Mouse (Mus musculus) right cerebral cortex, postnatal 36 days (tissue): Measurements from ENCODE around the gene Nucks1.

Source experiments
- DNase-seq, 2 experiments: peaks; one replicate each; pipeline ENCODE4 v3.0.0; 2022; ENCODE audit warnings: low spot score in 2 of 2, mixed read lengths in 1 of 2

Gene Nucks1

GRCm38 (mm10) chr1:131919052-131919451 is 8.7 kb downstream of the Nucks1 start:
- DNase-seq, result no peak

- no peak for DNase-seq
These were observed 11.8 kb downstream of the Nucks1 start for GRCm38 (mm10) chr1:131922100-131922499.

- DNase-seq, result no peak
These were observed 23.1 kb downstream of the Nucks1 start for GRCm38 (mm10) chr1:131933471-131933870.

GRCm38 (mm10) chr1:131937659-131938305 is 27.4 kb downstream of the Nucks1 start:
- DNase-seq, result peak; percentile 39 to 57

- no peak for DNase-seq
These were observed 28.5 kb downstream of the Nucks1 start for GRCm38 (mm10) chr1:131938811-131939210.

DNA sequence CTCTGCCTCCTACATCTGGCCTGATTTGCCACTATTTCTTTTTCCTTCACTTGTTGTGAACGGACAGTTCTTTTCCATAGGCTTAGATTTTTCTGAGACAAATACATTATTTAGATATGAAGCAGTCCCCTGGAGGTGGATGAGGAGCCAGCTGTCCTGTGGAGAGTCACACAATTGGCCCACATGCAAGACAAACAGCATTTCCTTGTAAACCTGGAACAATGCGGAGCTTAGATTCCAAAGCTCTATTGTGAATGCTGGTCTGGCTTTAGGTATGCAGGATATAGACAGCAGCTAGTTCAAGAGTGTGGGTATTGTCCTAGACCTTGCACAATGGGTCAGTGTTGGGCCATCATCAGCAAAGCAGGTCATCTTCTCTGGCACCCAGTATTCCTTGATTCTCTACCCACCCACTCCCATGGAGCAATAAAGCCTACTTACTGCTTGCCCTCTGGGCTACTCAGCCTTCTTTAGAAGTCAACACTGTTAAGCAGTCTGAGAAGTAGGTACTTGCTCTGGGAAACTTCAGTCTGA is 30.4 kb downstream of the Nucks1 start:
- no peak for DNase-seq

DNA sequence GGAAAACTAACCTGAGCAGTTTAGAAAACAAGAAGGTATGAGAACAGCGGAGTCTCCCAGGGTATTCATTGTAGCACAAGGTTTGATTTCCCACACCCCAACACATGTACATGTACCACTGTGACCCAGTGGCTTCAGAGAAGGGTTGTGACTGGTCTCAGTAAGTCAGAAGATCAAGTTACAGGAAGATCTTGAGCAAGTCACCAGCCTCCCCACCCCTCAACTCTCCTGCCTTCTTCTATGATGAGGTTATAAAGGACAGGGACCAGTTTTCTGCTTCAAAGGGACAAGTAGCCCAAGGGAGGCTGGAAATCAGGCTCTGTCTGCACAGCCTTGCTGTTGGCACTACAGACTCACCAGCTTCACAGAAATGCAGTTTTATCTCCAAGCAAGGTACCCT is 31.2 kb downstream of the Nucks1 start:
- no peak for DNase-seq

DNA sequence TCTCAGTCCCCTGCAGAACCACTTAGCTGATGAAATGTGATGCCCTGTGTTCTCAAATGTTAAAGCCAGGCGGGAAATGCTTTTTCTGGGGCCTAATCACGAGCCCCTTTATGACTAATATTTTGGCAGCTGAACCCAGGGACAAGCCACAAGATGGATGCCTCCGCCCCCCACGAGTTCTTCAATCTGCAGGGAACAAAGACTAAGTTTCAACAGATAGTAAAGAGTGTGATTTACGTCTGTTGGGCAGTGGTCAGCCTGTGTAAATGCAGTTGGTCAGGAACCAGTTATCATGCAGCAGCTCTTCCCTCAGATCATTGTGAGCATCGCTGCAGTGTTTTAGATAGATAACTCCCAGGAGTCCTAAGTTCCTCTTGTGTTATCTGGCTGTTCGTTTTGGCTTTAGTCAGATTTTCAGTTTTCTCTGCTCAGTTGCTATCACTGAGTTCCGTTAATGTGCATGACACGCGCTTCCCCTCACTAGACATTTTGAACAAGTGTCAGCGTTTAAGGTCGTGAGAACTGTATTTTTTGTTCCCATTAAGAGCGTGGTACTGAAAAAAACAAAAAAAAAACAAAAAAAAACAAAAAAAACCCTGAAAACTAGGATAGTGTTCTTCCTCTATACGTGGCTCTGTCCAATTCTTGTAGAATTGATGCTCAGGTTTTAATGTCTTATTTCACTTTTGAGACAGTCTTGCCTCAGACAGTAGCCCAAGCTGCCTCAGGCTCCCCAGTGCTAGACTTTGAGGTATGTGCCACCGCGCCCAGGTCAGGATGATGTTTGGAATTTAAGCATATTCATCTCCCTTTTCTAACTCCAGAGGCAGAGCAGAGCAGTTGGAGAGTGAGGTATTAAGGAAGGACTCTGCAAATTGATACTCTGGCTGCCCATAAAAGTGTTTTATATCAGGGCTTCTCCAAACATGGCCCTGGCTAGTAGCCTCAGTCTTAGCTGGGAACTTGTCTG is 32.6 kb downstream of the Nucks1 start:
- no peak for DNase-seq

DNA sequence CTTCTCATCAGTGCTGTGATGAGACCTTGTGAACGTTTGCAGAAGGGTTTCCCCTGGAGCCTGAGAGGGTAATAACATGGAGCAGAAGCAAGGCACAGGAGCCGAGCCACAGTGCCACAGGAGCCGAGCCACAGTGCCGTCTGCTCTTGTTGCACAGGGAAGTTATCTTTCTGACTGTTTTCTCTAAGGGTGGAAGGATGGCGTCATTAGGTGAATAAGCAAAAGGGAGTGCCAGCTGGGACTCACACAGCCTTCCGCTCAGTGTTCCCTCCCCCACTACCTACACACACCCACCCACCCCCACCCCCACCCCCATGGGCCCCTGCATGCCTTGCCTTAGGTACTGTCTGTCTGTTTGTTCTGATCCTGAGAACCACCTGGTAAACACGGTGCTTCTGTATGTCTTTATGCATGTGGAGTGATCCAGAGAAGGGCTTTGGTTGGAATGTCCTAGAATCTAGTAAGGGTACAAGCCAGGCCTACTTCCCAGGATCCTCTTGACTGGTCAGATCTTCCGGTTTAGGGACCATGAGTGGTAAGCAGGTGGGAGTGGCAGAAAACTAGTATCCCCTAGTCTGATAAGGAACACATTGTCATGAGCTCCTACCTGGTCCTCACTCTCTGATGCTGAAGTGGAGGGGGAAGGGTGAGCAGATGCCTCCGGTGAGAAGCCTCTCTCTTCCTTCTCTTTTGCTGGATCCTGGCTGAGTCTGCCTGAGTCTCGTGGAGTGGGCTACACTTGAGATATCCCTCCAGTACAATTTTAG is 35.5 kb downstream of the Nucks1 start:
- DNase-seq, result no peak

- no peak for DNase-seq
These were observed 36.3 kb downstream of the Nucks1 start for GRCm38 (mm10) chr1:131946462-131947215.

GRCm38 (mm10) chr1:131947997-131948525 is 37.7 kb downstream of the Nucks1 start:
- no peak for DNase-seq

DNA sequence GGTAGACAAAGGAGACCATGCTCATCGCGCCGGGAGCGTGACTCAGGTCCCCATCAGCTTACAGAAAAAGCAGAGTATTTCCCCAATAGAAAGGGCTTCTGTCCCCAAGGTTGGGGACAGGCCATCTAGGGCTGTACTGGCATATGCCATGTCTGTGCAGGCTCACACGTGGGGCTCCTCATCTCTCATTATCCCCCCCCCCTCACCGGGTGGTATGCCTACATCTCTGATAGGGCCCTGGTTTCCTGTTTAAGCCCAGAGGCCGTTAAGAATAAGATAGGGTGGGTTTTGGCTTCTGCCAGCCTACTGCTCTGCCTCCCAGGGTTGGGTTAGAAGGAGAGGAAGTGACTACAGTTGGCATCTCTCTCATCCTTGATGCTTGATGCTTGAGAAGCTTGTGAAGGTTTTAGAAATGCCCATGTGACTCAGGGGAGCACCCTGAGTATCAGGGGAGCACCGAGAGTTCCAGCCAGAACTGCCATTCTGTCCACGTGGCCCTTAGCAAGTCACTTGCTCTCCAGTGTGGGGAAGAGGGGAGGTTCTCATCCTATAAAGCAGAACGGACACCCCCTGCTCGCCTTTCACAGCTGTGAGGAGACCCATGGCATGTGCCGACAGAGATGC is 44.0 kb downstream of the Nucks1 start:
- no peak for DNase-seq

DNA sequence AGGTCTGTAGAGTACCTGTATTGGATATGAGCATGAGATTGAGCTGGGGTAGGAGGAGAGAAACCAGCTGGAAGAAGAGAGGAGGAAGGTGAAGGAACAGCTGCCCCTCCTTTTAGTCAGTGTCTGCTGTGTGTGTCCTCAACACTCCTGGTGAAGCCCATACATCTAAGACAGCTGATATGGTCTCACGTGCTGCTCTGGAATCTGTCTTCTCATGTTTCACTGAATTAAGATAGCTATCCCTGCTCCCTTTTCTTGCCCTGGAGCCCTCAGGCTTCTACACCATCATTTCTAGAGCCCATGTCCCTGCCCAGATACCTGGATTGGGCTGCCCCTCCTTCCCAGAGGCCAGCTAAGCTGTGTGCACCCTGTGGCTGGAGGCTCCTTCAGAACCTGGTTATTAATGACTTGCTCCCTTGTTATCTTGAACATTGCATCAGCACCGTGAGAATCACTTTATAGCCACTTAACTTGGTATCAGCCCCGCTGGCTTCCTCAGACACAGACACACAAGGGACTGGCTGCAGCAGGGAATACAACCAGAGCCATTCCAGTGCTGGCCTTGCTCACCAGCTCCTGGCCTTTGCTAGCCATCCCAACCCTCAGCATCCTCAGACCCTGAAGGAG is 44.9 kb downstream of the Nucks1 start:
- DNase-seq, result no peak

DNA sequence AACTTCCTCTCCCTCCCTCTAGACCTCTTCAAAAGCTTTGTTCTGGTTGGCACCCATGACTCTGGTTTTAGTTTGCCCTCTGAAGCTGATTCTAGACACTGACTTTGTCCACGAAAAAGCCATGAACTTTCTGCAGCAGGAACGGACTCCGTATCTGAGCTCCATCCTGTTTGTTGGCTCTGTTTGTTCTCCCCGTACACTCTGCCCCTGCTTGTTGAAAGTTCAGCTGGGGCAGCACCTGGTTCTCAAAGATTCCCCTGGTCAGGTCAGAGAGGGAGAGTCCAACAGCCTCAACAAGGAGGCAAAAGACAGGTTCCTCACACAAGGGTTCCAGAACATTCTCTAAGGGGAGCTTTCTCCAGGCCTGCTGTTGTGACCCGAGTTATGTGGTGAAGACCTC is 47.1 kb downstream of the Nucks1 start:
- no peak for DNase-seq

DNA sequence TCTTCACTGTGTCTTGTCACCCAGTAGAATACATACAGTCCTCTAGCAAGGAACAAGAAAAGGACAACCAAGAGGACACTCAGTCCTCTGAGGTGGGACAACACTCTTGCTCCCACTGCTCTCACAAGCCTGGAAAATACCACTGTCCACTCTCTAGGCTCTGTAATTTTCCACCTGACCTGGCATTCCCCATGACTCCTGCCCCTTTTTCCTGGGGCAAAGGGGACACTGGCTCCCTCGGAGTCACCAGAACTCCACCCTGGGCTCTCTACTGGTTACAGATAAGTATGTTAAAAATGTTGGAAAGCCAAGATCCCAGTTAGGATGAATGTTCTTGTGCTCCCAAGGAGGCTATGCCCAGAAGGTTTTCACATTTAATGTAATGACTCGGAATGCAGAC is 50.7 kb downstream of the Nucks1 start:
- no peak for DNase-seq

- DNase-seq, result no peak
These were observed 52.3 kb downstream of the Nucks1 start, which contains the start of gene Slc45a3 for GRCm38 (mm10) chr1:131962606-131963084. Gene Slc45a3, plus strand, starts transcription at chr1:131962967.

GRCm38 (mm10) chr1:131963085-131963951 is 53.0 kb downstream of the Nucks1 start:
- no peak for DNase-seq

GRCm38 (mm10) chr1:131964100-131964499 is 53.8 kb downstream of the Nucks1 start:
- DNase-seq, result no peak

DNA sequence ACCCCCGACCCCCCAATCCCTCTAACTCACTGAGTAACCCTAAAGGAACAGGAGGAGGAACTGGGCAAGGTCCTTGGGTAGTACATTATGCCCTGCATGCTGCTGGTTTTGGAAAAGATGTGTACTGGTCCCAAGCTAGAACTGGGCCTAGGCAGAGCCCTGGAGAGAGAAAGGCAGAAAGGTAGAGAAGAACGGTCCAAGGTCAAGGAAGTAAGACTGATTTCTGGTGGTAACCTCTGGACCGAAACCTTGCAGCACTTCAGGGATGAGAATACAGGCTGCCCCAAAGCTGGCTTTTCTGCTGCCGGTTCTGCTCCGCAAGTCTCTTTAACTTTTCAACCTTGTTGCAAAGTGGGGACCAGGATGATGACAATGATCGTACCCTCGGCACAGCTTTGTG is 54.2 kb downstream of the Nucks1 start:
- DNase-seq, result no peak
